In the genomic region with DNA sequence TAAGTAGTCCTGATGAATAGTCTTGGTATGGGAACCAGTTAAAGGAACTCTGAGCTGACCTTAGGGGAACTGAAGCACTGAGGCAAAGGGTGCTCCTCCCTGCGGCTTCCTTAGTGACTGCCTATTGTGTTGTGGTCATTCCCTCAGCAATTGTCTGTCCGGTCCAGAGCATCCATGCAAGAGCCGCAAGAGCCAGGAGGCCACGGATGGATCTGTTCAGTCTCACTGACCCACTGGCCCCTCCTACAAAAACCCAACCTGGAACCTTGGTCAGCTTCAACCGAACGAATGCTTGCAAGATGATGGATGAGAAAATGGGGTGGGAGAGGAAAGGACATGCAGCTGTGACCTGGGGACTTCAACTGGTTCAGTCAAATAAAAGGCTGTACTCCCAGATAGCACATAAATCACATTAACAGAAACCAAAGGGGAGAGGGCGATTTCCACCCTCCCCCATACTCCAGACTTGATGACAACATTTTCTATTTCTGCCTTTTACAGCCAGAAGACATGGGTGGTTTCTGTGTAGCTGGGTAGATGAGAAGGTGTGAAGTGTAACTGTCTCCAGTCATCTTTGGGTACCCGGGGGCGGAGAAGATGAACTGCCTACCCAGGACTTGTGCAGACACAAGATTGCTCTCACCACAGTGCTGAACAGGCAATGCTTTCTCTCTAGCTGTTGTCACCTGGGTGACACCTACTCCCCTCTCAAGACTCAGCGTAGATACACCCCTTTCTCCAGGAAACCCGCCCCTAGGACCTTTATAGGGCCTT, we compare ENCODE assay signal across 25 mouse cellular contexts.
DNase-seq lines count a peak whose midpoint lies in the region; ATAC-seq lines count a peak whose summit lies in the region.
"Had no signal": no experiment of that assay in that cellular context is flagged by ENCODE, and none has a peak within 500 bp of the region (broad histone marks: within the 10 kb centered on the region; RNA-seq: fewer than 3 reads in every experiment).

No protein-coding gene starts in this region.

- H3K36me3 ChIP-seq in limb, embryonic 12.5 days, result no peaks in the 10 kb centered on the region
- H3K36me3 ChIP-seq in limb, embryonic 10.5 days, result no peaks in the 10 kb centered on the region
- H3K36me3 ChIP-seq: forebrain, embryonic 12.5 days; G1E; heart, embryonic 10.5 days; hindbrain, embryonic 13.5 days; liver, embryonic 13.5 days; midbrain, embryonic 15.5 days had no signal

- 0 out of 2 replicates have a peak, but pooled peaks have one; percentile 29 for ATAC-seq in limb, embryonic 12.5 days (ENCODE audit: insufficient number of reproducible peaks, insufficient read depth, low FRiP score, low TSS enrichment, low read depth)
- ATAC-seq: CD4-positive, CD25-positive, alpha-beta regulatory T cell, adult 4 months; inflammation-experienced regulatory T-cells, adult 6 months; midbrain, embryonic 15.5 days had no signal

- DNase-seq in heart, adult 11 months, result peak; percentile 93
- DNase-seq in heart, postnatal 4 days, result no peak
- DNase-seq in limb, embryonic 10.5 days (ENCODE audit: low spot score), result no peak
- DNase-seq in frontal cortex, postnatal 36 days (ENCODE audit: low spot score in 2 of 2), result peak; percentile 56 to 64
- DNase-seq in telencephalon, adult 2 months (ENCODE audit: low read depth, low spot score), result peak; percentile 57
- DNase-seq in adrenal gland, postnatal 25 days, result no peak
- DNase-seq: adrenal gland, postnatal 36 days; cerebellum, adult 8-10 months; gastrocnemius, postnatal 36 days; heart, postnatal 10 days; kidney, adult 9 months; liver, embryonic 13.5 days; lung, embryonic 14.5 days; lung, postnatal 36 days; thymus, postnatal 25 days had no signal

- no peak overlapping the region for H3K4me3 ChIP-seq in limb, embryonic 12.5 days (replicated peaks)
- H3K4me3 ChIP-seq in limb, embryonic 10.5 days, result no peak overlapping the region
- H3K4me3 ChIP-seq: forebrain, embryonic 12.5 days; heart, embryonic 10.5 days; hindbrain, embryonic 13.5 days; layer of hippocampus, adult 2 months; liver, embryonic 13.5 days; midbrain, embryonic 15.5 days; myocyte had no signal

- no peak overlapping the region for H3K4me2 ChIP-seq in limb, embryonic 12.5 days
- H3K4me2 ChIP-seq: forebrain, embryonic 12.5 days; hindbrain, embryonic 13.5 days; liver, embryonic 13.5 days; lung, embryonic 14.5 days; midbrain, embryonic 15.5 days had no signal

- H3K4me1 ChIP-seq in limb, embryonic 12.5 days (replicated peaks), result peaks cover 6% of the 10 kb centered on the region
- peaks cover 11% of the 10 kb centered on the region for H3K4me1 ChIP-seq in limb, embryonic 10.5 days
- H3K4me1 ChIP-seq: liver, embryonic 13.5 days had no signal

- no peak overlapping the region for H3K9ac ChIP-seq in limb, embryonic 12.5 days (replicated peaks)
- H3K9ac ChIP-seq: forebrain, embryonic 12.5 days; hindbrain, embryonic 13.5 days; liver, embryonic 13.5 days; lung, embryonic 14.5 days; midbrain, embryonic 15.5 days had no signal

- no peak overlapping the region for H3K27ac ChIP-seq in limb, embryonic 12.5 days
- H3K27ac ChIP-seq in limb, embryonic 10.5 days, result no peak overlapping the region
- H3K27ac ChIP-seq: forebrain, embryonic 12.5 days; heart, embryonic 10.5 days; hindbrain, embryonic 13.5 days; layer of hippocampus, adult 2 months; liver, embryonic 13.5 days; midbrain, embryonic 15.5 days had no signal

- H3K27me3 ChIP-seq in limb, embryonic 12.5 days, result no peaks in the 10 kb centered on the region
- no peaks in the 10 kb centered on the region for H3K27me3 ChIP-seq in limb, embryonic 10.5 days (ENCODE audit: low read depth, poor library complexity, severe bottlenecking)
- H3K27me3 ChIP-seq: forebrain, embryonic 12.5 days; hindbrain, embryonic 13.5 days; liver, embryonic 13.5 days; midbrain, embryonic 15.5 days had no signal

- no peaks in the 10 kb centered on the region for H3K9me3 ChIP-seq in limb, embryonic 12.5 days
- no peaks in the 10 kb centered on the region for H3K9me3 ChIP-seq in limb, embryonic 10.5 days (replicated peaks)
- H3K9me3 ChIP-seq: forebrain, embryonic 12.5 days; G1E; heart, embryonic 10.5 days; hindbrain, embryonic 13.5 days; liver, embryonic 13.5 days; midbrain, embryonic 15.5 days had no signal

- WGBS in limb, embryonic 12.5 days, result 72% methylated on average over 11 of the region's 11 CpGs
- WGBS in limb, embryonic 10.5 days, result 74% methylated on average over 11 of the region's 11 CpGs

Comparison
In these comparisons a context has a peak if more than half of its experiments do, and no peak if none do; other contexts are left out.
1. DNase-seq: peak in heart, adult 11 months (single experiment), frontal cortex, postnatal 36 days (2 of 2) and telencephalon, adult 2 months (single experiment); none in heart, postnatal 4 days (single experiment), limb, embryonic 10.5 days (single experiment) and adrenal gland, postnatal 25 days (single experiment).